Mouse (Mus musculus) heart, adult 2 months (tissue): ENCODE results near the gene Kcnj6.

ENCODE experiments used
- CTCF ChIP-seq: fragments of 200-600 bp; IDR thresholded peaks from 2 replicates; pipeline ENCODE4 v1.8.1; 2022; ENCODE audit warnings: antibody characterized with exemption, mild to moderate bottlenecking, moderate library complexity
- EP300 ChIP-seq: fragments of 200-500 bp; IDR thresholded peaks from 2 replicates; pipeline ENCODE4 v1.6.1; 2011; ENCODE audit warnings: low read depth, low read length, control low read depth; ENCODE audit not compliant: insufficient read depth
- POLR2A ChIP-seq: fragments of 200-500 bp; IDR thresholded peaks from 2 replicates; pipeline ENCODE4 v1.6.1; 2011; ENCODE audit warnings: mild to moderate bottlenecking, low read depth, low read length, control low read depth; ENCODE audit not compliant: insufficient read depth

GRCm38 (mm10) chr16:94839398-94839797 lies 158.1 kb downstream of the Kcnj6 start:
- TF ChIP-seq CTCF (no peak), POLR2A (no peak), EP300 (no peak)
